Mouse (Mus musculus) heart, embryonic 16.5 days (tissue): ENCODE data around the gene Arhgef19. TPM values are rescaled to one million over a fixed set of nuclear protein-coding genes. Genes with fewer than 3 reads are reported as not detected.
A peak's percentile ranks its signal among the peaks of the same experiment; 100 is the strongest.

Source experiments
- ATAC-seq: fragments of 200-750 bp; cut with Nextera tagmentation; replicated peaks from 2 replicates; pipeline ENCODE4 v1.8.0; 2017; ENCODE audit warnings: moderate number of reproducible peaks; ENCODE audit not compliant: insufficient read depth, low FRiP score; ENCODE audit errors: extremely low read depth
- H3K27ac ChIP-seq: fragments of 300-500 bp; sonication (generic); 2 replicates; pipeline ENCODE4 v1.5.1; 2014; ENCODE audit warnings: mild to moderate bottlenecking, low read length, control low read depth, moderate library complexity
- H3K27me3 ChIP-seq: fragments of 300-500 bp; sonication (generic); 2 replicates; pipeline ENCODE4 v1.6.1; 2014; ENCODE audit warnings: low read length, mixed read lengths; ENCODE audit not compliant: control insufficient read depth, insufficient read depth
- H3K36me3 ChIP-seq: fragments of 300-500 bp; sonication (generic); 2 replicates; pipeline ENCODE4 v1.6.1; 2014; ENCODE audit not compliant: control insufficient read depth, insufficient read depth
- H3K4me1 ChIP-seq: fragments of 300-500 bp; sonication (generic); 2 replicates; pipeline ENCODE4 v1.6.1; 2014; ENCODE audit warnings: low read length, mixed read lengths; ENCODE audit not compliant: control insufficient read depth, insufficient read depth
- H3K4me2 ChIP-seq: fragments of 300-500 bp; sonication (generic); 2 replicates; pipeline ENCODE4 v1.6.1; 2014; ENCODE audit warnings: low read depth, mild to moderate bottlenecking, control low read depth, low read length
- H3K4me3 ChIP-seq: fragments of 300-500 bp; sonication (generic); 2 replicates; pipeline ENCODE4 v1.5.1; 2014; ENCODE audit warnings: mild to moderate bottlenecking, control low read depth, low read length
- H3K9ac ChIP-seq: fragments of 300-500 bp; sonication (generic); 2 replicates; pipeline ENCODE4 v1.6.1; 2014; ENCODE audit warnings: low read length, control low read depth
- H3K9me3 ChIP-seq: fragments of 300-500 bp; sonication (generic); replicated peaks from 2 replicates; pipeline ENCODE4 v1.6.1; 2016; ENCODE audit warnings: low read length; ENCODE audit not compliant: control insufficient read depth
- WGBS: fragments of 180-500 bp; shearing (Covaris S2); extraction: QIAGEN DNeasy Blood & Tissue Kit; methylation state at CpG from one replicate; pipeline ENCODE4 v1.1.7; 2014; 5-methylcytosine and 5-hydroxymethylcytosine counted together
- polyA plus RNA-seq: library from polyadenylated mRNA; unstranded; fragments of >200 nt; fragmentation: Nextera tagmentation; extraction: Ambion mirVana; gene quantifications from 2 replicates; pipeline ENCODE4 v1.2.1, GENCODE M21; 2015

Arhgef19 gene
- polyA plus RNA-seq, 1 experiment from 2014 or later = 2.3 TPM

DNA sequence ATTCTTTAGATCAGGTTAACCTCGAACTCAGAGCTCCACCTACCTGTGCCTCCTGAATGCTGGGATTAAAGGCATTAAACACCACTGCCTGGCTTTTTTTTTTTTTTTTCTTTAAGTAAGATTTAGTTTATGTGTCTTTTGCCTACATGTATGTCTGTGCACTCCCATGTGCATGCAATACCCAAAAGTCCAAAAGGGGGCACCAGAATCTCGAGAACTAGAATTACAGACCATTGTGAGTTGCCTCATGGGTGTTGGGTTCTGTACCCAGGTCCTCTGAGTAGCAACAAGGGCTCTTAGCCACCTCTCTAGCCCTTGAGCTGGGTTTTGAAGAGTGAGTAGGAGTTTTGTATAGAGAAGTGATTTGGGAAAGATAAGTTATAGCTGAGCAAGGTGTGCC lies 13.3 kb downstream of the Arhgef19 start:
- Histone ChIP-seq H3K36me3 (no peaks in the 10 kb centered on the region), H3K4me3 (no peak overlapping the region), H3K4me2 (no peak overlapping the region), H3K9me3 (0 out of 2 replicates have a peak, but pooled peaks cover 3% of the 10 kb centered on the region), H3K4me1 (peaks cover 6% of the 10 kb centered on the region; the same call in 1 of the 2 replicates), H3K9ac (no peak overlapping the region), H3K27me3 (peaks cover 28% of the 10 kb centered on the region), H3K27ac (no peak overlapping the region)
- no peak for ATAC-seq
- WGBS = 71% methylated on average over 2 of the region's 2 CpGs

DNA sequence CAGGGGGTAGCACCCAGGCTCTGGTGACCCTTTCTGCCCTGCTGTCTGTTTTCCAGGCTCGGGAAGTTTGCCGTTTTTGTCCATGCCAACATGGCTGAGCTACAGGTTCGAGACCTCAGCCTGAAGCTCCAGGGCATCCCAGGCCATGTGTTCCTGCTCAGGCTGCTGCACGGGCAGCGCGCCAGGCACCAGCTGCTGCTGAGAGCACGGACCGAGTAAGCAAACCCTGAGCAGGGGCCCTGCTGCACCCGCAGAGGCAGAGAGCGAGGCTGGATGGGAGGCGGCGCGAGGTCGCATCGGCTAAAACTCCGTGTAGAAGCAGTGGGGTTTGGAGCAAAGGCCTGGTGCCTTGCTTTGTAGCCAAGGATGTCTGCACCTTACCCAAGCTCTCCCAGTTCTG lies 14.9 kb downstream of the Arhgef19 start:
- H3K4me2 ChIP-seq = no peak overlapping the region
- 0 out of 2 replicates have a peak, but pooled peaks cover 3% of the 10 kb centered on the region for H3K9me3 ChIP-seq
- ATAC-seq = no peak
- H3K27me3 ChIP-seq = peaks cover 13% of the 10 kb centered on the region
- no peak overlapping the region for H3K27ac ChIP-seq
- H3K36me3 ChIP-seq = no peaks in the 10 kb centered on the region
- H3K4me3 ChIP-seq = no peak overlapping the region
- no peaks in the 10 kb centered on the region for H3K4me1 ChIP-seq
- WGBS = 74% methylated on average over 16 of the region's 16 CpGs
- no peak overlapping the region for H3K9ac ChIP-seq

GRCm38 (mm10) chr4:141257440-141257839 lies 18.1 kb downstream of the Arhgef19 start:
- H3K4me1 ChIP-seq = no peaks in the 10 kb centered on the region

GRCm38 (mm10) chr4:141259413-141259812 lies 20.1 kb downstream of the Arhgef19 start:
- H3K36me3 ChIP-seq = no peaks in the 10 kb centered on the region
- H3K4me2 ChIP-seq = no peak overlapping the region; the same call in 1 of the 2 replicates
- no peaks in the 10 kb centered on the region for H3K4me1 ChIP-seq
- no peak overlapping the region for H3K4me3 ChIP-seq
- no peak overlapping the region for H3K27ac ChIP-seq
- H3K27me3 ChIP-seq = no peaks in the 10 kb centered on the region; the same call in 1 of the 2 replicates
- H3K9me3 ChIP-seq = 0 out of 2 replicates have a peak, but pooled peaks cover 6% of the 10 kb centered on the region
- whole genome bisulfite sequencing = 73% methylated on average over 12 of the region's 12 CpGs
- ATAC-seq = no peak
- no peak overlapping the region for H3K9ac ChIP-seq

More at GRCm38 (mm10) chr4:141257440-141257839, 18.1 kb downstream of the Arhgef19 start:
- 0 out of 2 replicates have a peak, but pooled peaks cover 6% of the 10 kb centered on the region for H3K9me3 ChIP-seq
- no peak overlapping the region for H3K4me2 ChIP-seq
- H3K4me3 ChIP-seq = no peak overlapping the region
- 68% methylated on average over 5 of the region's 5 CpGs for WGBS
- no peak overlapping the region for H3K27ac ChIP-seq
- H3K9ac ChIP-seq = no peak overlapping the region
- no peaks in the 10 kb centered on the region for H3K36me3 ChIP-seq
- ATAC-seq = no peak
- no peaks in the 10 kb centered on the region; the same call in 1 of the 2 replicates for H3K27me3 ChIP-seq

DNA sequence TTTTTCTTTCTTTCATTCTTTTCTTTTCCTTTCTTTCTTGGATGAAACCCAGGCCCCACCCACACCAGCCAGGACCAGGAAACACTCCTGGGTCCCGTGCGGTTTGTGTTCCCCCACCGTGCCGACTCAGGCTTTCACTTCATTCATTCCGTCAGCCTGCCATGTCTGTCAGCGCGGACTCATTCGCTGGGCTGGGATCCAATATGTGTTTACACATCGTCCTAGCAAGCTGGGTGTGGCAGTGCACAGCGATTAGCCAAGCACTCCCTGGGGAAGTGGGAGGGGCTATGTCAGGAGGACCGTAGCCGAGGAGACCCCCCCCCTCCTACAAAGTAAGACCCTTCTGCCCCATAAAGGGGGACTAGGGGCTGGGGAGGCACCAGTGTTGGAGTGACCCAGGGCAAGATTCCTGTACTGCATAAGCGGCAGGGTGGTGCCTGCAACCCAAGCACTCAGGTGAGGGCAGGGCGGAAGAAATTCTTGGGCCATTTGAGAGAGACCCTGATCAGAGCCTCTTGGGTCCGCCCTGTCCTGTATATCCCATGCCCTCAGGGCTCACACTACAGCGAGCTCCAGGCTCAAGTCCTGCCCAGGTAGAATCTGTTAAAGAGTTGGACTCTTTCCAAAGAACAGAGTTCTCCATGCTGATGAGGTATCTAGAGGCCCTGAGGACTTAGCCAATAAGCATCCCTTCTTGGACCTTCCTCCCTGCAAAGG lies 20.9 kb downstream of the Arhgef19 start:
- peak overlapping the region; percentile 31 for H3K4me3 ChIP-seq
- 0 out of 2 replicates have a peak, but pooled peaks cover 6% of the 10 kb centered on the region for H3K9me3 ChIP-seq
- no peak; the same call in 1 of the 2 replicates for ATAC-seq
- no peaks in the 10 kb centered on the region for H3K36me3 ChIP-seq
- 31% methylated on average over 16 of the region's 16 CpGs for WGBS
- no peak overlapping the region for H3K9ac ChIP-seq
- no peaks in the 10 kb centered on the region; the same call in 1 of the 2 replicates for H3K27me3 ChIP-seq
- no peaks in the 10 kb centered on the region for H3K4me1 ChIP-seq
- H3K27ac ChIP-seq = no peak overlapping the region
- peak overlapping the region; percentile 52 for H3K4me2 ChIP-seq

- H3K27me3 ChIP-seq = no peaks in the 10 kb centered on the region; the same call in 1 of the 2 replicates
- H3K27ac ChIP-seq = no peak overlapping the region
- H3K36me3 ChIP-seq = no peaks in the 10 kb centered on the region
- H3K4me1 ChIP-seq = no peaks in the 10 kb centered on the region
- no peak for ATAC-seq
- H3K9me3 ChIP-seq = peaks cover 7% of the 10 kb centered on the region; the same call in 1 of the 2 replicates
- no peak overlapping the region for H3K4me3 ChIP-seq
- H3K4me2 ChIP-seq = no peak overlapping the region
- H3K9ac ChIP-seq = no peak overlapping the region
- 70% methylated on average over 10 of the region's 10 CpGs for WGBS
Observed at GRCm38 (mm10) chr4:141262906-141263637, 23.8 kb downstream of the Arhgef19 start.

DNA sequence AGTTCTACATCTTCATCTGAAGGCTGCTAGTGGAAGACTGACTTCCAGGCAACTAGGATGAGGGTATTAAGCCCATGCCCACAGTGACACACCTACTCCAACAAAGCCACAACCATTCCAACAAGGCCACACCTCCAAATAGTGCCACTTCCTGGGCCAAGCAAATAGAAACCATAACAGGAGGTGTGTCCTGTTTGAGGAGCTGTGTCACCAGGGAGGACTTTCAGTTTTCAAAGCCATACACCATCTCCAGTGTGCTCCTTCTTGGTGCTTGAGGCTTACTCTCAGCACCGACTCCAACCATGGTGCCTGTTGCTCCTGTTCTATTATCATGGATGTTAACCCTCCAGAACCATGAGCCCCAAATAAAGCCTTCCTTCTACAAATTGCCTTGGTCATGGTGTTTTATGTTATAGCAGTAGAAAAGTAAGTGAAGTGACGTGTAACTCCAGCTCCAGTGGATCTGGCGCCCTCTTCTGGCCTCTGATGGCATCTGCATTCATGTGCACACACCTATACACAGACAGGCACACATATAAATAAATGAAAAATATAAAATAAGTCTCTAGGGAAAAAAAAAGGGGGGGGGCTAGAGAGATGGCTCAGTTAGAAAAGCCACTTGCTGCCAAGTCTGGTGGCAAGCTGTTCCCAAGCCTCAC lies 26.8 kb downstream of the Arhgef19 start:
- no peak for ATAC-seq

DNA sequence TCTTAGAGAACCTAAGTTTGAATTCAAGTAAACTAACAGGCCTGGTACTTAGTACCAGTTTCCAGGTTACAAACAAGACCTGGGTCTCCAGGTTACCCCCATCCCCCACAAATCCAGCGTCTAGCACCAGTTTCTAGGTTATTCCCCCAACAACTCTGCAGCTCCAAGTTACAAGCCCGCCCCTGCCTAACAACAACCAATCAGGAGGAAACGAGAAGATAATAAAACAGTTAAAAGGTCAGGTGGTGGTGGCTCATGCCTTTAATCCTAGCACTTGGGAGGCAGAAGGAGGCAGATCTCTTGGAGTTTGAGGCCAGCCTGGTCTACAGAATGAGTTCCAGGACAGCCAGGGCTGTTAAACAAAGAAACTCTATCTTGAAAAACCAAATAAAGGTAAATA lies 28.0 kb downstream of the Arhgef19 start:
- no peaks in the 10 kb centered on the region for H3K36me3 ChIP-seq
- no peak overlapping the region for H3K4me2 ChIP-seq
- no peaks in the 10 kb centered on the region for H3K4me1 ChIP-seq
- peaks cover 4% of the 10 kb centered on the region; the same call in 1 of the 2 replicates for H3K9me3 ChIP-seq
- H3K4me3 ChIP-seq = no peak overlapping the region
- no peaks in the 10 kb centered on the region for H3K27me3 ChIP-seq
- no peak overlapping the region for H3K27ac ChIP-seq
- ATAC-seq = no peak
- H3K9ac ChIP-seq = no peak overlapping the region
- WGBS = 76% methylated on average over 3 of the region's 3 CpGs

More for the DNA sequence above, 26.8 kb downstream of the Arhgef19 start:
- H3K9me3 ChIP-seq = peaks cover 7% of the 10 kb centered on the region; the same call in 1 of the 2 replicates
- no peaks in the 10 kb centered on the region for H3K27me3 ChIP-seq
- H3K4me1 ChIP-seq = no peaks in the 10 kb centered on the region
- H3K9ac ChIP-seq = no peak overlapping the region
- no peak overlapping the region for H3K4me2 ChIP-seq
- H3K27ac ChIP-seq = no peak overlapping the region
- WGBS = 82% methylated on average over 3 of the region's 3 CpGs
- H3K4me3 ChIP-seq = no peak overlapping the region
- H3K36me3 ChIP-seq = no peaks in the 10 kb centered on the region
